Mouse (Mus musculus): ENCODE results near the gene Vezt. TPM values are rescaled to one million over a fixed set of nuclear protein-coding genes. Genes with fewer than 3 reads are reported as not detected.

Vezt gene
- total and polyA plus RNA-seq, 3 experiments = 9.5 to 13.5 TPM; not detected in 1

- Histone ChIP-seq H3K27ac (ENCODE audit: control insufficient read depth, low read depth, low read length) (no peak overlapping the region), H3K79me2 (ENCODE audit: control insufficient read depth, insufficient read depth, low read length, poor library complexity) (peaks cover 2% of the 10 kb centered on the region; the same call in 1 of the 2 replicates), H3K4me3 (ENCODE audit: control insufficient read depth in 1 of 2, insufficient read depth in 1 of 2, low read depth in 2 of 2, low read length in 2 of 2) (no peak overlapping the region), H3K9ac (ENCODE audit: control insufficient read depth, low read depth, low read length, poor library complexity, severe bottlenecking) (no peak overlapping the region), H3K27me3 (ENCODE audit: control insufficient read depth in 1 of 2, insufficient read depth in 2 of 2, low read length in 2 of 2) (no peaks in the 10 kb centered on the region), H3K4me1 (ENCODE audit: control insufficient read depth in 1 of 2, insufficient read depth in 2 of 2, low read length in 2 of 2) (peaks cover 9 to 13% of the 10 kb centered on the region in 2 experiments), H3K36me3 (ENCODE audit: control insufficient read depth in 1 of 2, insufficient read depth in 2 of 2, low read length in 2 of 2) (peaks cover 0 to 16% of the 10 kb centered on the region in 2 experiments; a peak in 3 of 4 replicates), H3K9me3 (replicated peaks; ENCODE audit: insufficient read depth, low read length) (no peaks in the 10 kb centered on the region)
- TF ChIP-seq ZMIZ1 (IDR thresholded peaks at IDR 0.05; ENCODE audit: low read depth, low read length) (no peak), TBP (IDR thresholded peaks at IDR 0.05; ENCODE audit: low read depth, low read length) (no peak), MYB (IDR thresholded peaks at IDR 0.05; ENCODE audit: low read depth, low read length) (no peak), UBTF (IDR thresholded peaks at IDR 0.05; ENCODE audit: borderline replicate concordance, insufficient read depth, low read depth, low read length) (no peak), KAT2A (conservative IDR thresholded peaks at IDR 0.05; ENCODE audit: low read depth, low read length) (no peak), BHLHE40 (IDR thresholded peaks at IDR 0.05; ENCODE audit: borderline replicate concordance, low read depth, low read length) (no peak), TCF12 (IDR thresholded peaks at IDR 0.05; ENCODE audit: low read depth, low read length) (no peak), HCFC1 (IDR thresholded peaks at IDR 0.05; ENCODE audit: low read depth, low read length) (no peak), ZKSCAN1 (IDR thresholded peaks at IDR 0.05; ENCODE audit: low read depth, low read length) (no peak), USF1 (IDR thresholded peaks at IDR 0.05; ENCODE audit: low read depth, low read length) (no peak), CHD2 (IDR thresholded peaks at IDR 0.05; ENCODE audit: low read length) (no peak), SIN3A (IDR thresholded peaks at IDR 0.05; ENCODE audit: low read length) (no peak), POLR2AphosphoS2 (IDR thresholded peaks at IDR 0.05; ENCODE audit: low read length) (no peak)
- DNase-seq (ENCODE audit: low read depth, low spot score) = no peak
Observed at GRCm38 (mm10) chr10:94011024-94011423, 24.6 kb downstream of the Vezt start.

GRCm38 (mm10) chr10:94009991-94010679 lies 25.5 kb downstream of the Vezt start:
- H3K9ac ChIP-seq (ENCODE audit: control insufficient read depth, low read depth, low read length, poor library complexity, severe bottlenecking) = no peak overlapping the region
- DNase-seq (ENCODE audit: low read depth, low spot score) = peak; percentile 60
- H3K36me3 ChIP-seq (ENCODE audit: control insufficient read depth in 1 of 2, insufficient read depth in 2 of 2, low read length in 2 of 2) = peaks cover 0 to 16% of the 10 kb centered on the region in 2 experiments; a peak in 3 of 4 replicates
- H3K79me2 ChIP-seq (ENCODE audit: control insufficient read depth, insufficient read depth, low read length, poor library complexity) = peaks cover 2% of the 10 kb centered on the region; the same call in 1 of the 2 replicates
- no peaks in the 10 kb centered on the region for H3K9me3 ChIP-seq (replicated peaks; ENCODE audit: insufficient read depth, low read length)
- H3K27me3 ChIP-seq (ENCODE audit: control insufficient read depth in 1 of 2, insufficient read depth in 2 of 2, low read length in 2 of 2) = no peaks in the 10 kb centered on the region
- peak overlapping the region; percentile 22 for H3K27ac ChIP-seq (ENCODE audit: control insufficient read depth, low read depth, low read length)
- H3K4me3 ChIP-seq (ENCODE audit: control insufficient read depth in 1 of 2, insufficient read depth in 1 of 2, low read depth in 2 of 2, low read length in 2 of 2) = no peak overlapping the region
- TF ChIP-seq ZMIZ1 (IDR thresholded peaks at IDR 0.05; ENCODE audit: low read depth, low read length) = no peak
- no peak for TF ChIP-seq CTCF (IDR thresholded peaks at IDR 0.05 in 2 of 3, conservative IDR thresholded peaks at IDR 0.05 in 1 of 3; ENCODE audit: control insufficient read depth in 1 of 3, insufficient read depth in 1 of 3, low read depth in 2 of 3, low read length in 3 of 3, poor library complexity in 1 of 3, severe bottlenecking in 1 of 3)
- no peak for TF ChIP-seq ZKSCAN1 (IDR thresholded peaks at IDR 0.05; ENCODE audit: low read depth, low read length)
- no peak for TF ChIP-seq MEF2A (IDR thresholded peaks at IDR 0.05; ENCODE audit: extremely low read depth, insufficient replicate concordance, low read depth, low read length, poor library complexity, severe bottlenecking)
- TF ChIP-seq CHD1 (IDR thresholded peaks at IDR 0.05; ENCODE audit: low read depth, low read length) = no peak
- TF ChIP-seq JUND (IDR thresholded peaks at IDR 0.05; ENCODE audit: low read depth, low read length) = 0 out of 2 replicates have a peak, but pooled peaks have one; percentile 37
- no peak for TF ChIP-seq BHLHE40 (IDR thresholded peaks at IDR 0.05; ENCODE audit: borderline replicate concordance, low read depth, low read length)
- no peak for TF ChIP-seq RAD21 (IDR thresholded peaks at IDR 0.05; ENCODE audit: low read depth, low read length)
- TF ChIP-seq TCF12 (IDR thresholded peaks at IDR 0.05; ENCODE audit: low read depth, low read length) = peak; percentile 43; the same call in 1 of the 2 replicates
- TF ChIP-seq MAFK (IDR thresholded peaks at IDR 0.05; ENCODE audit: borderline replicate concordance, low read depth, low read length) = no peak
- TF ChIP-seq MYB (IDR thresholded peaks at IDR 0.05; ENCODE audit: low read depth, low read length) = no peak
- TF ChIP-seq POLR2A (IDR thresholded peaks at IDR 0.05; ENCODE audit: control insufficient read depth in 1 of 2, insufficient read depth in 1 of 2, low read depth in 1 of 2, low read length in 2 of 2, poor library complexity in 1 of 2) = no peak
- no peak for TF ChIP-seq CHD2 (IDR thresholded peaks at IDR 0.05; ENCODE audit: low read length)
- TF ChIP-seq EP300 (IDR thresholded peaks at IDR 0.05; ENCODE audit: low read depth in 1 of 2, low read length in 2 of 2) = 0 out of 4 replicates have a peak, but pooled peaks of 1 of the 2 experiments have one; percentile 32
- no peak for TF ChIP-seq POLR2AphosphoS5 (IDR thresholded peaks at IDR 0.05; ENCODE audit: borderline replicate concordance, low read depth, low read length)
- peaks cover 9 to 13% of the 10 kb centered on the region in 2 experiments for H3K4me1 ChIP-seq (ENCODE audit: control insufficient read depth in 1 of 2, insufficient read depth in 2 of 2, low read length in 2 of 2)
